Mouse (Mus musculus) lung, adult 2 months (tissue): ENCODE data around the gene Slc25a14. TPM values are rescaled to one million over a fixed set of nuclear protein-coding genes. Genes with fewer than 3 reads are reported as not detected.

Experiments used
- DNase-seq: peaks from one replicate; pipeline ENCODE4 v3.0.0; 2022
- H3K4me1 ChIP-seq: fragments of 200-500 bp; 2 replicates; pipeline ENCODE4 v1.6.1; 2011; ENCODE audit warnings: low read length; ENCODE audit not compliant: control insufficient read depth, insufficient read depth
- H3K4me3 ChIP-seq: fragments of 200-500 bp; replicated peaks from 2 replicates; pipeline ENCODE3; 2011; ENCODE audit warnings: low read depth, mild to moderate bottlenecking, control low read depth, low read length; ENCODE audit errors: extremely low read depth
- CTCF ChIP-seq: fragments of 200-500 bp; IDR thresholded peaks from 2 replicates; pipeline ENCODE4 v1.5.1; 2011; ENCODE audit warnings: mild to moderate bottlenecking, low read length, control low read depth; ENCODE audit not compliant: insufficient read depth
- POLR2A ChIP-seq: fragments of 200-500 bp; IDR thresholded peaks from 2 replicates; pipeline ENCODE4 v1.6.1; 2011; ENCODE audit warnings: low read depth, mild to moderate bottlenecking, control low read depth, low read length, borderline replicate concordance; ENCODE audit errors: extremely low read depth
- WGBS: fragments of 180-500 bp; shearing (Covaris S2); methylation state at CpG from one replicate; pipeline ENCODE4 v1.1.7; 2018; 5-methylcytosine and 5-hydroxymethylcytosine counted together
- polyA plus RNA-seq: library from polyadenylated mRNA; depleted of rRNA; stranded (reverse); fragments of >200 nt; gene quantifications from 2 replicates; pipeline ENCODE4 v1.2.3, GENCODE M21; 2012; rRNA removed

Slc25a14 gene
- polyA plus RNA-seq, result 2.0 and 2.8 TPM in 2 replicates

DNA sequence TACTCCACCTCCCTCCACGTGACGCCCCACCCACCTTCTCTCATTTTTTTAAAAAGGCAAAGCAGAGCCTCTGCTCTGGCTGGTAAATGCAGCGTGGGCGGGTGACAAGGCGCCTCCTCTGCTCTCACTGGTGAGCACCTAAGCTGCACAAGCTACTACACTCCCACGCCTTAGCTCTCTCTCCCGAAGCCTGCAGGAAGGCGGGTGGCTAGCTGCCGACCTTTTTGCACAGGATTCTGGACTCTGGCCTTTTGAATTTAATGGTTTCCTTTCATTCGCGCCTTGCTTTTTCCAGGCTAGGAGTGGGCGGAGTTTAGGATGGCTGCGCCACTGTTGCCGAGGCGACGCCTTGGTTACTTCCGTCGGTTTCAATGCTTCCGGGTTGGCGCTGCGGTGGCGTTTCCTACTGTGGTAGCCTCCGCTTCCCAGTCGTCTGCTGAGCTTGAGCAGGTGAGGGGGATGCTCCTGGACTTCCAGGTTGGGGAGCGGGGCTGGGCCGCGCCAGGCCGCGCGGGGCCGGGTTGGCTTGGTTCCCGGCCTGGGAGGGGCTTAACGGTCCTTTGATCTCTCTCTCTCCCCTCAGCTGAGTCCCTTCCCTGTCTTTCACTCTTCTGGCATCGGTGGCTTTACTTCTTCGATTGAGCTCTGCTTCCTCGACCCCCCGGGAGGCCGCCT lies at the start of gene Slc25a14:
Gene Slc25a14, plus strand, starts transcription at position 35 of the 675 bp plus-strand sequence.
- peak; percentile 70 for DNase-seq
- Histone ChIP-seq H3K4me3 (peak within 1 kb of the TSS; percentile 79), H3K4me1 (no peaks in the 10 kb centered on the region; the same call in 1 of the 2 replicates)
- 27% methylated on average over 38 of the region's 38 CpGs for WGBS
- TF ChIP-seq CTCF (no peak), POLR2A (peak; percentile 67; the same call in 1 of the 2 replicates)

DNA sequence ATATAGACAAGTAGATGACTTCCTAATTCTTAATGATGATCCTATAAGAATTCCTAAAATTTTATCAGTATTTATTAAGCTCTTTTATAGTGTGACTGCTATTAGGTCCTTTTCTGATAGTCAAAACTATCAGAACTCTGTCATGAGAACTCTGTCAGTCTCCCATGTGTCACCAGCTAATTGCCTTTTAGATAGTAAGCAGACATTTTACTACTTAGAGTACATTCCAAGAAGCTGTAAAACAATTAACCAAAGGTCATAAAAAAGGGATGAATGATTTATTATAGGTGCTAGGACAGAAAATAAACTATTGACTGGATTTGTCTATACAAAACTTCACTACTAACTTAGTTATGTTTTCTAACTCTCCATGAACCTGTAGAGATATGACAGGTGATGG lies 39.9 kb upstream of the Slc25a14 start:
- no peak for TF ChIP-seq POLR2A
- no peak for TF ChIP-seq CTCF
- DNase-seq, result no peak
- Histone ChIP-seq H3K4me3 (no peak overlapping the region), H3K4me1 (no peaks in the 10 kb centered on the region)

GRCm38 (mm10) chrX:48593721-48594098 lies 29.5 kb upstream of the Slc25a14 start:
- DNase-seq, result peak; percentile 2
- 35% methylated on average over 15 of the region's 15 CpGs for WGBS
- H3K4me3 ChIP-seq, result peak overlapping the region; percentile 91
- no peaks in the 10 kb centered on the region for H3K4me1 ChIP-seq
- no peak for TF ChIP-seq CTCF
- TF ChIP-seq POLR2A, result no peak

GRCm38 (mm10) chrX:48594099-48594760 lies 29.0 kb upstream of the Slc25a14 start, which contains the start of gene Zfp280c:
Gene Zfp280c, minus strand, starts transcription at chrX:48594504.
- no peaks in the 10 kb centered on the region for H3K4me1 ChIP-seq
- DNase-seq, result peak; percentile 52
- H3K4me3 ChIP-seq, result peak within 1 kb of the TSS; percentile 91
- TF ChIP-seq CTCF (no peak), POLR2A (peak; percentile 58; the same call in 1 of the 2 replicates)
- WGBS, result 32% methylated on average over 45 of the region's 45 CpGs

DNA sequence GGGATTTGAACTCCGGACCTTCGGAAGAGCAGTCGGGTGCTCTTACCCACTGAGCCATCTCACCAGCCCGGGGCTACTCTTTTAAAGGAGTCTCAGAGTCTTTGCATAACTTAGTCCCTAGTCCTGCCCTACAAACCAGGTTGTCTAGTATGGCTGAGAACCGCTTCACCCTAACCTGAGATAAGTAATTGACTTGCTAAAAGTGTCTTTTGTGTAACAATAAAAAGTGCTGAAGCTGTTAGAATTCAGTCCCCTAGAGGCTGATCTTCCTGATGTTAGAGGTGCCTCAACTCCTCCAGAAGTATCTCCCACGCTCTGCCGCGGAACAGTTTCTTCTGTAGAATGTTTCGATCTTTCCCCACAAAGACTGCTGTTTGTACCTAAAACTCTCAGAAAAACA lies 27.2 kb upstream of the Slc25a14 start:
- Histone ChIP-seq H3K4me3 (no peak overlapping the region), H3K4me1 (no peaks in the 10 kb centered on the region)
- no peak for DNase-seq
- TF ChIP-seq CTCF, result no peak
- TF ChIP-seq POLR2A, result no peak
- WGBS, result 78% methylated on average over 9 of the region's 9 CpGs

DNA sequence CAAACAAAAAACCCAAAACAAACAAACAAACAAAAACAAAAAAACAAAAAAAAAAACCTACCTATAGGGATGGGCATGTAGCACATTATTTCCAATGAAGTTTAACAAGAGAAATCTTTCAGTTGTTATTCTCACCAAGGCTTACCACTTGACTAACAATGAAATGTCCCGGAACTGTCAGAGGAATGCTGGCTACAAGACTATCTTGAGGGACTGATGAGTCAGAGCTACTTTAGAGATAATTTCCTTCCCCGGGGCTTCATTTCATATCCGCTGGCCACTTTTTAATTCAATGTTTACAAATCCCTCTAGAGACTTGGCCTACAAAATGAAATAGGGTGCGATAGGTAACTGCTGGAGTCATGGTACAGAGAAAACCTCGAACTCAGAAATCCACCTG lies 26.3 kb upstream of the Slc25a14 start:
- WGBS, result 77% methylated on average over 5 of the region's 5 CpGs
- DNase-seq, result no peak
- H3K4me3 ChIP-seq, result no peak overlapping the region
- H3K4me1 ChIP-seq, result no peaks in the 10 kb centered on the region
- TF ChIP-seq CTCF, result no peak
- no peak for TF ChIP-seq POLR2A

GRCm38 (mm10) chrX:48604872-48605271 lies 18.3 kb upstream of the Slc25a14 start:
- DNase-seq, result no peak

GRCm38 (mm10) chrX:48623049-48623378 lies 199 bp upstream of the Slc25a14 start:
- no peak for TF ChIP-seq CTCF
- TF ChIP-seq POLR2A, result no peak
- WGBS, result 28% methylated on average over 4 of the region's 4 CpGs

More at GRCm38 (mm10) chrX:48604872-48605271, 18.3 kb upstream of the Slc25a14 start:
- TF ChIP-seq CTCF (no peak), POLR2A (no peak)
- Histone ChIP-seq H3K4me3 (no peak overlapping the region), H3K4me1 (no peaks in the 10 kb centered on the region)
- WGBS, result 35% methylated on average over 2 of the region's 2 CpGs

DNA sequence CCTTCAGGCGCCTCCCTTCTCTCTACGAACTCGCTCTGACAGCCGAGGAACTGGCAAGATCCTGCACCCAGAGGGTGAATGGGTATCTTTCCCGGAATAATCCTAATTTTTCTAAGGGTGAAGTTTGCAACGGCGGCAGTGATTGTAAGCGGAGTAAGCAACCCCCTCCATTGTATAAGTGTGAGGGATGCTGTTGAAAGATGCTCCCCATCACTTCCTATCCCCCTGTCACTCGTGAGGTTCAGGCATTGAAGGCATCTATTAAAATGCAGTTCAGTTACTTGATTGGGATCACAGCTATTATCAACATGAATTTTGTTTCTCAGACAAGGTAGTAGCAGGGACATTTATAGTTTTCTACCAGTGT lies 824 bp downstream of the Slc25a14 start:
- TF ChIP-seq POLR2A (no peak), CTCF (no peak)
- peak; percentile 2 for DNase-seq
- no peaks in the 10 kb centered on the region; the same call in 1 of the 2 replicates for H3K4me1 ChIP-seq
- peak overlapping the region; percentile 79 for H3K4me3 ChIP-seq
- WGBS, result 42% methylated on average over 9 of the region's 9 CpGs

More at GRCm38 (mm10) chrX:48623049-48623378, 199 bp upstream of the Slc25a14 start:
- no peaks in the 10 kb centered on the region; the same call in 1 of the 2 replicates for H3K4me1 ChIP-seq
- H3K4me3 ChIP-seq, result no peak overlapping the region
- no peak for DNase-seq

DNA sequence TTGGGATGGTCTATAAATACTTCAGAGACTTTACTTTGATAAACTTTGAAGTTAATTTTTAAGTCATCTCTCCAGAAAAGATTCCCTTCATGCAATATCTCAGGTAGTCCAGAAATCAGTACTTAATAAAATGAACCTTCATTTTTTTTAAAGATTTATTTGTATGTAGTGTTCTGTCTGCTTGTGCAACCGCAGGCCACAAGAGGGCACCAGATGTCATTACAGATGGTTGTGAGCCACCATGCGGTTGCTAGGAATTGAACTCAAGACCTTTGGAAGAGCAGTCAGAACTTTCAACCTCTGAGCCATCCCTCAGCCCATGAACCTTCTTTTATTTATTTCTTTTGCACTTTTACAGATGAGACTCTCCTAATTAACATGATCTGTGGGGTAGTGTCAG lies 13.8 kb downstream of the Slc25a14 start:
- no peaks in the 10 kb centered on the region for H3K4me1 ChIP-seq
- DNase-seq, result no peak
- TF ChIP-seq CTCF (0 out of 2 replicates have a peak, but pooled peaks have one; percentile 20), POLR2A (no peak)
- H3K4me3 ChIP-seq, result no peak overlapping the region
- WGBS, result 49% methylated on average over 2 of the region's 2 CpGs
